Mouse (Mus musculus) bone marrow, adult 2 months (tissue): ENCODE data around the gene Tmem108. TPM values are rescaled to one million over a fixed set of nuclear protein-coding genes. Genes with fewer than 3 reads are reported as not detected.

ENCODE experiments used
- H3K27ac ChIP-seq: fragments of 200-500 bp; 2 replicates; pipeline ENCODE4 v1.5.1; 2012; ENCODE audit warnings: low read depth, mild to moderate bottlenecking, control low read depth, inconsistent platforms, low read length; ENCODE audit not compliant: control insufficient read depth, poor library complexity, insufficient read depth
- H3K4me1 ChIP-seq: fragments of 200-500 bp; 2 replicates; pipeline ENCODE4 v1.6.1; 2011; ENCODE audit warnings: low read length; ENCODE audit not compliant: control insufficient read depth, insufficient read depth
- H3K4me3 ChIP-seq: fragments of 200-500 bp; replicated peaks from 2 replicates; pipeline ENCODE3; 2011; ENCODE audit warnings: mild to moderate bottlenecking, low read depth, low read length, control low read depth; ENCODE audit not compliant: control insufficient read depth
- CTCF ChIP-seq: fragments of 200-500 bp; IDR thresholded peaks from 2 replicates; pipeline ENCODE4 v1.5.1; 2011; ENCODE audit warnings: low read length, control low read depth; ENCODE audit not compliant: control insufficient read depth, insufficient read depth
- POLR2A ChIP-seq: fragments of 200-500 bp; IDR thresholded peaks from 2 replicates; pipeline ENCODE4 v1.6.1; 2011; ENCODE audit warnings: low read depth, mild to moderate bottlenecking, control low read depth, low read length, borderline replicate concordance; ENCODE audit not compliant: control insufficient read depth
- WGBS: fragments of 180-500 bp; shearing (Covaris S2); methylation state at CpG from one replicate; pipeline ENCODE4 v1.1.7; 2018; 5-methylcytosine and 5-hydroxymethylcytosine counted together
- polyA plus RNA-seq: library from polyadenylated mRNA; stranded (reverse); fragments of >200 nt; gene quantifications from 2 replicates; pipeline ENCODE4 v1.2.4, GENCODE M21; 2011; ENCODE audit warnings: low replicate concordance; ENCODE audit not compliant: missing spikeins, insufficient read depth, insufficient read length

The Tmem108 gene
- polyA plus RNA-seq, 1 experiment: 3.3 TPM

DNA sequence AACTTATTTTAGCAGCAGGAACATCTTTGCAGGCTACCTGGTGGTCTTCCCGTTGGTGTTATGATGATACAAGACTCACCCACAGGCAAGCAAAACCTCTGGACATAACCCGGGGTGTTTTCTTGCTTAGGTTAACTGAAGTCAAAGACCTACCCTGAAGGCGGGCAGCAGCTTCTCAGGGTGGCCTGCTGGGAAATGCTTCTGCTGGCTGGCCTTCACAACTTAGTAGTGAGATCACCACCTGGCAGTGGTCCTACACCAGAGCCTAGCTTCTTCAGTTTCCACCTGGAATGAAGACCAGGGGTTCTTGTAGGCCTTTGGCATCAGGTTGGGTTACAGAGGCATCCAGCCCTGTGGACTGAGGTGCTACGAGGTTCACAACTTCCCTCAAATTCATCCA lies 169.7 kb downstream of the Tmem108 start:
- TF ChIP-seq POLR2A: no peak
- no peak for TF ChIP-seq CTCF
- Histone ChIP-seq H3K27ac (no peak overlapping the region), H3K4me1 (no peaks in the 10 kb centered on the region; the same call in 1 of the 2 replicates), H3K4me3 (no peak overlapping the region)
- WGBS: 80% methylated on average over 4 of the region's 4 CpGs

DNA sequence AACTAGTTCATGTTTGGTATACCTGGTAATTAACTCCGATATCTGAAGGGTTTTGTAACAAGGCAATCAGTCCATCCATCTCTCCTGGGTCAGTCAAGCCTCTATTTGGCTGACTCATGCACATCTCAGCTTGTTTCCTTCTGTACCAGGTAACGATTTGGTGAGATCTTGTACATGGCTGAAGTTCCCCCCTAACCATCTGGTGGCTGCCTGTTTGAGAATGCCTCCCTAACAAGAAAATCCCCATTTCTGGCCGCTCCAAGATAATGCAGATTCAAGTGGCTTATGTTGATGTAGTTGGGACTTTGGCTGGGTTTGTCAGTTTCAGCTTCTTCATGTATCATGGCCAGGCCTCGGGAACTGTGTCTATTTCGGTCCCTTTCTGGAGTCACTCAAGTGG lies 170.8 kb downstream of the Tmem108 start:
- 76% methylated on average over 5 of the region's 5 CpGs for WGBS
- no peaks in the 10 kb centered on the region; the same call in 1 of the 2 replicates for H3K4me1 ChIP-seq
- H3K4me3 ChIP-seq: no peak overlapping the region
- TF ChIP-seq POLR2A (no peak), CTCF (no peak)
- H3K27ac ChIP-seq: no peak overlapping the region

DNA sequence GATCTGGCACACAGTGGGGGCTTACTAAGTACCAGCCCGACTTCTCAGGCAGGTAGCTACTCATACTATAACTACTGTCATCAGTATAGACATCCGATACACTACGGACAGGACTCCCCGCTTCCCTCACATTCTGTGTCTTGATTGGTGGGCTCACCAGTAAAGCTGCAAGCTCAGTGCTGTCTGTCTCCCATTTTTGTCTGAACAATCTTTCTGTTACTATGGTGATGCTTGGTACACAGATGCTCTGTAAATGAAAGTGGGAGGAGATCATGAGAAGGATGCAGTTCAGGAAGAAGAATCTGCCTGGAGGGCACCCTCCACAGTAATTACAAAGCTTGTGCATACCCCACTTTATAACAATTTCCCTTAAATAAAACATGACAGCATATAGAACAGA lies 176.8 kb downstream of the Tmem108 start:
- Histone ChIP-seq H3K4me1 (no peaks in the 10 kb centered on the region; the same call in 1 of the 2 replicates), H3K4me3 (no peak overlapping the region), H3K27ac (no peak overlapping the region)
- TF ChIP-seq POLR2A (no peak), CTCF (no peak)
- WGBS: 89% methylated on average over 4 of the region's 4 CpGs

DNA sequence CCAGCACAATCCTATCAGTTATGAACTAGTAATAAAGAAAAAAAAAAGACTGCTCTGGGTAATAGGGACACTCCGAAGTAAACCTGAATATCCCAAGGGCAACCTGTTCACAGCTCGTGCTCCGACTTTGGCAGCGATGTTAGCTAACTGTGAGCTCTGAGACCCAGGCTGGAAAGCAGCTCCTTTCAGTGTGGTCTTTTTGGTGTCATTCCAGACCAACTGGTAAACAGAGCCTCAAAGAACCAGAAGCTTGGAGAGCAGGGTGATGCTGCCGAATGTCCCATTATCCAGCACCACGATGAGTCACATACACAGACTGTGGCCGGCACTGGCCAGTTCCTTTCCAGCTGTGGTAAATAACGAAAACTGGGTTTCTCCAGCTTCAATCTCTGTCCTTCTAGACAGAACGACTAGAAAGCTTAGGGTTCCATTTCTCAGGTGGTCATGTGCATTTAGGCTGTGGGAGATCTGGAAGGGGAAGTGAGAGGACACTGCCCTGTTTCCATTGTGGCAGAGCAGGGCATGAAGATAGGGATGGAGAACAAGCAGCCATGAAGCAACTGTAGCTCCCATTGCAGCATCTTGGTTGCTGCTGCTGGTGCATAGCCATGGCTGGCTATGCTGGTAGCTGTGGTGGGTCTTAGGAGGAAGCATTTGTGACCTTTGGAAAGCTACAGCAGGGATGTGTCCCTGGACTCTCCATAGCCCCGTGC lies 179.2 kb downstream of the Tmem108 start:
- H3K4me1 ChIP-seq: no peaks in the 10 kb centered on the region; the same call in 1 of the 2 replicates
- H3K27ac ChIP-seq: no peak overlapping the region
- TF ChIP-seq POLR2A: no peak
- TF ChIP-seq CTCF: no peak
- H3K4me3 ChIP-seq: no peak overlapping the region
- WGBS: 76% methylated on average over 10 of the region's 10 CpGs

DNA sequence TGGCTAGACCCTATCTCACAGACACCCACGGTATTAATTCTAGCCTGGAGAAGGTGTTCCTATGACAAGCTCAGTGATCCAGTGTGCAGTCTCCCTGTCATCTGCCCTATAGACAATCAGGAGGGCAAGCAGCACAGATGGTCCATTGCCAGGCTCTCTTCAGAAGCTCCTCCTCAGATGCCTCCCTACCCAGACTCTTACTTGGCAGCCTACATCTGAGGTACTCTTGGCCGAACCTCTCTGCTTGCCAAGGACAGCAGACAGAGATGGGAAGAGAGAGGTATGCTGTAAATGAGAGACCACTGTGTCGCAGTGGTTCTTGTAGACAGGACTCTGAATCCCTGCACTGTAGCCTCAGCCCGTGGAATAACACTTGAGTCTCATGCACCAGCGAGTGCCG lies 181.0 kb downstream of the Tmem108 start:
- TF ChIP-seq CTCF (no peak), POLR2A (no peak)
- H3K4me3 ChIP-seq: no peak overlapping the region
- no peak overlapping the region for H3K27ac ChIP-seq
- H3K4me1 ChIP-seq: no peaks in the 10 kb centered on the region; the same call in 1 of the 2 replicates
- 88% methylated on average over 6 of the region's 6 CpGs for WGBS

DNA sequence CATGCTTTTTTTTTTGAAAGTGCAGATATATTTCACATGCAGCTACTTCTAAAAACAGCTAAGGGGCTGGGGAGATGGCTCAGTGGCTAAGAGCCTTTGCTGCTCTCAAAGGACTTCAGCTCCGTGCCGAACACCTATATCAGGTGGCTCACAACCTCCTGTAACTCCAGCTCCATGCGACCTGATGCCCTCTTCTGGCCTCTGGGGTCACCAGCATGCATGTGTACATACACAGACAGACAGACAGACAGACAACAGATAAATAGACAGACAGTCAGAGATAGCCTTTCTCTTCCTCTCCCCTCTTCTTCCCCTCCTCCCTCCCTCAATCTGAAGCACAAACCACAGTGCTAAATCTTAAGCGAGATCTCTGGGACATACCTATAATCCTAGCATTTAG lies 181.5 kb downstream of the Tmem108 start:
- Histone ChIP-seq H3K27ac (no peak overlapping the region), H3K4me1 (no peaks in the 10 kb centered on the region; the same call in 1 of the 2 replicates), H3K4me3 (no peak overlapping the region)
- TF ChIP-seq CTCF (no peak), POLR2A (no peak)
- 76% methylated on average over 4 of the region's 4 CpGs for WGBS

DNA sequence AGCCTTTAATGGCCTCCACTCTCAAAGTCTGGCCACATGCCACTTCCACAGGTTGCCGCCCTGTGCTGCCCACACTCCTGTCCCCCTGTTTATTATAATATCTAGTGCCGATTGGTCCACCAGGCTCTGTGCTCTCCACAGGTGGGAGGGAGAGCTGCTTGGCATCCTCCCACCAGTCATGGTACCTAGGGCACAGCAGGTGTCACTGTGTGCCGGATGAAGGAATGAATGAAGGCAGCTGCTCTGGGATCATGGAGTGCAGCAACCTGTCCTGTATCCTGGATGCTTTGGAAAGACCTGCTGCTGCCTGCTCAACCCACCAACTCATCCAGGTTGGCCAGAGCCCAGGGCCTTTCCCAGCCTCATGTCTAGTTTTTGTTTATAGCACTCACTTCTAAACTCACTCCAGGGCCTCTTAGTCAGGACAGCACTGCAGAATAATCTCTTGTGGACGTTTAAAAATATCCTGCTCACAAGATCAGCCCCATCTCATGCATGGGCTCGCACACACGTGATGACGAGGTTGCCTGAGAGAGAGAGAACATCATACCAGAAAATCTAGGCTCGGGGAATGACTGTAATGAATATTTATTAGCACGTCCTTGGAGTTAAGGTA lies 182.1 kb downstream of the Tmem108 start:
- 82% methylated on average over 9 of the region's 9 CpGs for WGBS

DNA sequence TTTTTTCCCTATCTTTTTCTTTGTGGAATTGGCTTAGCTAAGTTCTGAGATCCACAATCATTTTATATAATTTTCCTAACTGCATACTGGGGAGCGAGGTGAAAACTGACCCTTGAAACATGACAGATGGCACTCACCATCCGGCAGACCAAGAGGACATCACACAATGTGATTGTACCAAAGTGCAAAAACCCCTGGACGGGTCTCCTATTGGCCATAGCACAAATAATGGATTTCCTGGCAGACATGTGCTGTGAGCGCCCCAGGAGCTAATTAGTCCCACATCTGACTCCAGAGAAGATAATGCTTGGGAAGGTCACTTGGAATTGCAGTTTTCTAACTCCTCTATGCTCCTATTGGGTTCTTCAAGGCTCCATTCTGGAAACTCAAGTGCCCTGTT lies 183.9 kb downstream of the Tmem108 start:
- TF ChIP-seq POLR2A (no peak), CTCF (no peak)
- Histone ChIP-seq H3K4me1 (no peaks in the 10 kb centered on the region; the same call in 1 of the 2 replicates), H3K27ac (no peak overlapping the region), H3K4me3 (no peak overlapping the region)
- 69% methylated on average over 4 of the region's 4 CpGs for WGBS

More for the DNA sequence above, 182.1 kb downstream of the Tmem108 start:
- H3K27ac ChIP-seq: no peak overlapping the region
- no peaks in the 10 kb centered on the region; the same call in 1 of the 2 replicates for H3K4me1 ChIP-seq
- TF ChIP-seq CTCF: no peak
- no peak for TF ChIP-seq POLR2A
- H3K4me3 ChIP-seq: no peak overlapping the region

DNA sequence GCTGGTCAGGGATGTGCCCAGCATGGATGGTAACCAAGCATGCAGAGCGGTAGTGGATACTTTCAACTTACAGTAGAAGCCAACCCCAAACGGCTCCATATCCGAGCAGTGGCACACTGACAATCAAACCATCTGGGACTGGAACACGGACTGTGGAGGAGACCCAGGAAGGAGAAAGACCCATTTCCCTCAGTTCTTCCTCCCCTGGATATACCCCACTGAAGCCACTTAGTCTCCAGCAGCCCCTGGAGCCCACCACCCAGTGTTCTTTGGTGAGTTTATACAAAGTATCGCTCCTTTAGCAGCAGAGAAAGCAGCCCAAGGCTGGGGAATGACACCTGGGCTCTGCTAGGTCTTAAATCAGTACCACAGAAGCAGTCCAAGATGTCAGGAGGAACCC lies 184.5 kb downstream of the Tmem108 start:
- TF ChIP-seq POLR2A (no peak), CTCF (no peak)
- H3K4me3 ChIP-seq: no peak overlapping the region
- WGBS: 82% methylated on average over 5 of the region's 5 CpGs
- H3K27ac ChIP-seq: no peak overlapping the region
- H3K4me1 ChIP-seq: no peaks in the 10 kb centered on the region; the same call in 1 of the 2 replicates
